Mouse (Mus musculus): Measurements from ENCODE around the gene Kifc3. TPM values are rescaled to one million over a fixed set of nuclear protein-coding genes. Genes with fewer than 3 reads are reported as not detected.

Kifc3 gene
- polyA plus RNA-seq, 1 experiment from 2014 or later, result 13.6 TPM

GRCm38 (mm10) chr8:95107306-95107705 lies 95.3 kb downstream of the Kifc3 start:
- 88% methylated on average over 13 of the region's 13 CpGs for WGBS
- Histone ChIP-seq H3K4me3 (ENCODE audit: low read depth, low read length) (no peak overlapping the region), H3K27ac (replicated peaks; ENCODE audit: low read depth, low read length) (no peak overlapping the region)

GRCm38 (mm10) chr8:95101972-95102371 lies 100.6 kb downstream of the Kifc3 start:
- WGBS, result 61% methylated on average over 4 of the region's 4 CpGs
- Histone ChIP-seq H3K27ac (replicated peaks; ENCODE audit: low read depth, low read length) (no peak overlapping the region), H3K4me1 (ENCODE audit: control insufficient read depth, insufficient read depth, low read length) (no peaks in the 10 kb centered on the region), H3K36me3 (ENCODE audit: control insufficient read depth, insufficient read depth, low read length) (peaks cover 47% of the 10 kb centered on the region), H3K4me2 (ENCODE audit: low read depth, low read length) (no peak overlapping the region), H3K4me3 (ENCODE audit: low read depth, low read length) (no peak overlapping the region), H3K9ac (ENCODE audit: low read depth, low read length) (no peak overlapping the region), H3K27me3 (replicated peaks; ENCODE audit: control insufficient read depth, insufficient read depth, low read length) (no peaks in the 10 kb centered on the region), H3K9me3 (ENCODE audit: control insufficient read depth, low read length) (no peaks in the 10 kb centered on the region)
- DNase-seq (ENCODE audit: low spot score), result no peak
- ATAC-seq (ENCODE audit: low read depth), result no peak

More at GRCm38 (mm10) chr8:95107306-95107705, 95.3 kb downstream of the Kifc3 start:
- H3K9ac ChIP-seq (ENCODE audit: low read depth, low read length), result no peak overlapping the region
- H3K4me1 ChIP-seq (ENCODE audit: control insufficient read depth, insufficient read depth, low read length), result no peaks in the 10 kb centered on the region
- H3K4me2 ChIP-seq (ENCODE audit: low read depth, low read length), result no peak overlapping the region
- H3K27me3 ChIP-seq (replicated peaks; ENCODE audit: control insufficient read depth, insufficient read depth, low read length), result no peaks in the 10 kb centered on the region
- peaks cover 27% of the 10 kb centered on the region; the same call in 1 of the 2 replicates for H3K36me3 ChIP-seq (ENCODE audit: control insufficient read depth, insufficient read depth, low read length)
- no peaks in the 10 kb centered on the region for H3K9me3 ChIP-seq (ENCODE audit: control insufficient read depth, low read length)
- DNase-seq (ENCODE audit: low spot score) (no peak), ATAC-seq (ENCODE audit: low read depth) (no peak)

GRCm38 (mm10) chr8:95099009-95099408 lies 103.6 kb downstream of the Kifc3 start:
- H3K36me3 ChIP-seq (ENCODE audit: control insufficient read depth, insufficient read depth, low read length), result peaks cover 75% of the 10 kb centered on the region
- DNase-seq (ENCODE audit: low spot score) (peak; percentile 50), ATAC-seq (ENCODE audit: low read depth) (peak; percentile 51)
- no peaks in the 10 kb centered on the region for H3K9me3 ChIP-seq (ENCODE audit: control insufficient read depth, low read length)
- H3K27me3 ChIP-seq (replicated peaks; ENCODE audit: control insufficient read depth, insufficient read depth, low read length), result no peaks in the 10 kb centered on the region
- no peak overlapping the region for H3K4me3 ChIP-seq (ENCODE audit: low read depth, low read length)
- no peak overlapping the region for H3K9ac ChIP-seq (ENCODE audit: low read depth, low read length)
- H3K27ac ChIP-seq (replicated peaks; ENCODE audit: low read depth, low read length), result no peak overlapping the region
- no peak overlapping the region for H3K4me2 ChIP-seq (ENCODE audit: low read depth, low read length)
- 16% methylated on average over 5 of the region's 5 CpGs for WGBS
- no peaks in the 10 kb centered on the region for H3K4me1 ChIP-seq (ENCODE audit: control insufficient read depth, insufficient read depth, low read length)

- no peaks in the 10 kb centered on the region for H3K9me3 ChIP-seq (ENCODE audit: control insufficient read depth, low read length)
- H3K27me3 ChIP-seq (replicated peaks; ENCODE audit: control insufficient read depth, insufficient read depth, low read length), result no peaks in the 10 kb centered on the region
- H3K4me1 ChIP-seq (ENCODE audit: control insufficient read depth, insufficient read depth, low read length), result no peaks in the 10 kb centered on the region
- H3K4me2 ChIP-seq (ENCODE audit: low read depth, low read length), result no peak overlapping the region
- ATAC-seq (ENCODE audit: low read depth), result no peak
- WGBS, result 88% methylated on average over 4 of the region's 4 CpGs
- H3K9ac ChIP-seq (ENCODE audit: low read depth, low read length), result no peak overlapping the region
- H3K4me3 ChIP-seq (ENCODE audit: low read depth, low read length), result no peak overlapping the region
- H3K27ac ChIP-seq (replicated peaks; ENCODE audit: low read depth, low read length), result no peak overlapping the region
- peaks cover 93% of the 10 kb centered on the region for H3K36me3 ChIP-seq (ENCODE audit: control insufficient read depth, insufficient read depth, low read length)
- no peak for DNase-seq (ENCODE audit: low spot score)
Observed at GRCm38 (mm10) chr8:95093574-95093973, 109.0 kb downstream of the Kifc3 start.

- Histone ChIP-seq H3K4me1 (ENCODE audit: control insufficient read depth, insufficient read depth, low read length) (peaks cover 6% of the 10 kb centered on the region; the same call in 1 of the 2 replicates), H3K9me3 (ENCODE audit: control insufficient read depth, low read length) (no peaks in the 10 kb centered on the region), H3K36me3 (ENCODE audit: control insufficient read depth, insufficient read depth, low read length) (peaks cover 59% of the 10 kb centered on the region), H3K4me3 (ENCODE audit: low read depth, low read length) (no peak overlapping the region), H3K27me3 (replicated peaks; ENCODE audit: control insufficient read depth, insufficient read depth, low read length) (no peaks in the 10 kb centered on the region), H3K4me2 (ENCODE audit: low read depth, low read length) (no peak overlapping the region), H3K27ac (replicated peaks; ENCODE audit: low read depth, low read length) (no peak overlapping the region), H3K9ac (ENCODE audit: low read depth, low read length) (no peak overlapping the region)
- 91% methylated on average over 7 of the region's 7 CpGs for WGBS
- ATAC-seq (ENCODE audit: low read depth), result no peak
- no peak for DNase-seq (ENCODE audit: low spot score)
Observed at GRCm38 (mm10) chr8:95085432-95086141, 117.0 kb downstream of the Kifc3 start.

- no peaks in the 10 kb centered on the region for H3K27me3 ChIP-seq (replicated peaks; ENCODE audit: control insufficient read depth, insufficient read depth, low read length)
- no peak overlapping the region for H3K4me3 ChIP-seq (ENCODE audit: low read depth, low read length)
- DNase-seq (ENCODE audit: low spot score), result peak; percentile 16
- H3K9ac ChIP-seq (ENCODE audit: low read depth, low read length), result no peak overlapping the region
- WGBS, result 77% methylated on average over 10 of the region's 10 CpGs
- peaks cover 6% of the 10 kb centered on the region; the same call in 1 of the 2 replicates for H3K4me1 ChIP-seq (ENCODE audit: control insufficient read depth, insufficient read depth, low read length)
- no peaks in the 10 kb centered on the region for H3K9me3 ChIP-seq (ENCODE audit: control insufficient read depth, low read length)
- H3K27ac ChIP-seq (replicated peaks; ENCODE audit: low read depth, low read length), result no peak overlapping the region
- peaks cover 52% of the 10 kb centered on the region for H3K36me3 ChIP-seq (ENCODE audit: control insufficient read depth, insufficient read depth, low read length)
- no peak overlapping the region for H3K4me2 ChIP-seq (ENCODE audit: low read depth, low read length)
- ATAC-seq (ENCODE audit: low read depth), result no peak
Observed at GRCm38 (mm10) chr8:95084744-95085431, 117.7 kb downstream of the Kifc3 start.

GRCm38 (mm10) chr8:95084261-95084660 lies 118.4 kb downstream of the Kifc3 start:
- WGBS, result 88% methylated on average over 4 of the region's 4 CpGs
- H3K36me3 ChIP-seq (ENCODE audit: control insufficient read depth, insufficient read depth, low read length), result peaks cover 46% of the 10 kb centered on the region

GRCm38 (mm10) chr8:95081650-95082049 lies 121.0 kb downstream of the Kifc3 start:
- H3K36me3 ChIP-seq (ENCODE audit: control insufficient read depth, insufficient read depth, low read length), result peaks cover 25% of the 10 kb centered on the region; the same call in 1 of the 2 replicates
- peak overlapping the region; percentile 72 for H3K27ac ChIP-seq (replicated peaks; ENCODE audit: low read depth, low read length)
- WGBS, result 4% methylated on average over 11 of the region's 11 CpGs
- ATAC-seq (ENCODE audit: low read depth) (no peak), DNase-seq (ENCODE audit: low spot score) (no peak)
- H3K27me3 ChIP-seq (replicated peaks; ENCODE audit: control insufficient read depth, insufficient read depth, low read length), result no peaks in the 10 kb centered on the region
- H3K9ac ChIP-seq (ENCODE audit: low read depth, low read length), result peak overlapping the region; percentile 84
- H3K4me1 ChIP-seq (ENCODE audit: control insufficient read depth, insufficient read depth, low read length), result peaks cover 6% of the 10 kb centered on the region; the same call in 1 of the 2 replicates
- H3K4me2 ChIP-seq (ENCODE audit: low read depth, low read length), result peak overlapping the region; percentile 85
- H3K9me3 ChIP-seq (ENCODE audit: control insufficient read depth, low read length), result no peaks in the 10 kb centered on the region
- H3K4me3 ChIP-seq (ENCODE audit: low read depth, low read length), result peak overlapping the region; percentile 84

More at GRCm38 (mm10) chr8:95084261-95084660, 118.4 kb downstream of the Kifc3 start:
- H3K9me3 ChIP-seq (ENCODE audit: control insufficient read depth, low read length), result no peaks in the 10 kb centered on the region
- ATAC-seq (ENCODE audit: low read depth) (no peak), DNase-seq (ENCODE audit: low spot score) (no peak)
- H3K27me3 ChIP-seq (replicated peaks; ENCODE audit: control insufficient read depth, insufficient read depth, low read length), result no peaks in the 10 kb centered on the region
- H3K27ac ChIP-seq (replicated peaks; ENCODE audit: low read depth, low read length), result no peak overlapping the region
- H3K4me2 ChIP-seq (ENCODE audit: low read depth, low read length), result no peak overlapping the region
- peaks cover 6% of the 10 kb centered on the region; the same call in 1 of the 2 replicates for H3K4me1 ChIP-seq (ENCODE audit: control insufficient read depth, insufficient read depth, low read length)
- H3K9ac ChIP-seq (ENCODE audit: low read depth, low read length), result no peak overlapping the region
- H3K4me3 ChIP-seq (ENCODE audit: low read depth, low read length), result no peak overlapping the region
